Mouse (Mus musculus): ENCODE data around the gene Smim10l2a.

Gene Smim10l2a

GRCm38 (mm10) chrX:56374431-56375128, at the start of gene Smim10l2a:
TSS of gene Smim10l2a (plus strand) at chrX:56374586.
- DNase-seq = peak; percentile 71

GRCm38 (mm10) chrX:56332046-56332445, 42.3 kb upstream of the Smim10l2a start:
- no peak for DNase-seq

- peak; percentile 11 for DNase-seq
Observed at GRCm38 (mm10) chrX:56340305-56340704, 34.1 kb upstream of the Smim10l2a start.

- no peak for DNase-seq
Observed at GRCm38 (mm10) chrX:56342921-56343320, 31.5 kb upstream of the Smim10l2a start.

GRCm38 (mm10) chrX:56346176-56346931, 28.0 kb upstream of the Smim10l2a start, which contains the start of gene Zfp449:
TSS of gene Zfp449 (plus strand) at chrX:56346400.
- peak; percentile 83 for DNase-seq

GRCm38 (mm10) chrX:56346932-56347253, 27.5 kb upstream of the Smim10l2a start:
- peak; percentile 55 for DNase-seq

GRCm38 (mm10) chrX:56380852-56381251, 6.5 kb downstream of the Smim10l2a start:
- DNase-seq = no peak

- DNase-seq = peak; percentile 2
Observed at GRCm38 (mm10) chrX:56384142-56384541, 9.8 kb downstream of the Smim10l2a start.

GRCm38 (mm10) chrX:56404646-56405045, 30.3 kb downstream of the Smim10l2a start:
- DNase-seq = no peak

- no peak for DNase-seq
Observed at GRCm38 (mm10) chrX:56405482-56405881, 31.1 kb downstream of the Smim10l2a start.

GRCm38 (mm10) chrX:56406128-56406527, 31.7 kb downstream of the Smim10l2a start:
- DNase-seq = no peak

- DNase-seq = no peak
Observed at GRCm38 (mm10) chrX:56416277-56416676, 41.9 kb downstream of the Smim10l2a start.

GRCm38 (mm10) chrX:56417541-56417940, 43.2 kb downstream of the Smim10l2a start:
- peak; percentile 15 for DNase-seq
